ENCODE assay signal across 11 mouse cellular contexts in genomic region chr11:34344310-34344709, GRCm38 (mm10). TPM values are rescaled to one million over a fixed set of nuclear protein-coding genes. Genes with fewer than 3 reads are reported as not detected.
A peak's percentile ranks its signal among the peaks of the same experiment; 100 is the strongest.
DNase-seq lines count a peak whose midpoint lies in the region; ATAC-seq and TF ChIP-seq lines count a peak whose summit lies in the region.
"Had no signal": no experiment of that assay in that cellular context is flagged by ENCODE, and none has a peak within 500 bp of the region (broad histone marks: within the 10 kb centered on the region; RNA-seq: fewer than 3 reads in every experiment).

No protein-coding gene starts in this region.

- H3K4me1 ChIP-seq in heart, embryonic 13.5 days = peaks cover 51% of the 10 kb centered on the region
- H3K4me1 ChIP-seq in forebrain, embryonic 16.5 days (replicated peaks; ENCODE audit: control insufficient read depth, insufficient read depth, low read length) = peaks cover 13% of the 10 kb centered on the region
- H3K4me1 ChIP-seq in neural tube, embryonic 14.5 days (ENCODE audit: control insufficient read depth, insufficient read depth, low read length) = peaks cover 18% of the 10 kb centered on the region
- no peaks in the 10 kb centered on the region for H3K4me1 ChIP-seq in thymus, adult 2 months (replicated peaks; ENCODE audit: control insufficient read depth, insufficient read depth, low read length)

- DNase-seq in heart, adult 11 months = no peak
- DNase-seq in ovary, adult 18-20 months (ENCODE audit: low spot score) = peak; percentile 2
- no peak for DNase-seq in ovary, postnatal 10 days (ENCODE audit: low spot score)
- DNase-seq in thymus, adult 2 months = no peak
- no peak for DNase-seq in testis, postnatal 10 days (ENCODE audit: low spot score)
- DNase-seq: kidney, adult 11 months; lung, embryonic 14.5 days; right cerebral cortex, postnatal 14 days had no signal

- 44% methylated on average over 5 of the region's 5 CpGs for WGBS in heart, embryonic 13.5 days
- WGBS in forebrain, embryonic 16.5 days = 37% methylated on average over 5 of the region's 5 CpGs
- 25% methylated on average over 5 of the region's 5 CpGs for WGBS in neural tube, embryonic 14.5 days
- 94% methylated on average over 5 of the region's 5 CpGs for WGBS in thymus, adult 2 months

- no peaks in the 10 kb centered on the region for H3K36me3 ChIP-seq in heart, embryonic 13.5 days
- H3K36me3 ChIP-seq in forebrain, embryonic 16.5 days (ENCODE audit: control insufficient read depth, insufficient read depth) = no peaks in the 10 kb centered on the region
- H3K36me3 ChIP-seq in neural tube, embryonic 14.5 days (ENCODE audit: control insufficient read depth, insufficient read depth, low read length) = no peaks in the 10 kb centered on the region
- no peaks in the 10 kb centered on the region for H3K36me3 ChIP-seq in thymus, adult 2 months (ENCODE audit: control insufficient read depth, insufficient read depth, low read length)

- H3K9me3 ChIP-seq in heart, embryonic 13.5 days = no peaks in the 10 kb centered on the region
- no peaks in the 10 kb centered on the region for H3K9me3 ChIP-seq in forebrain, embryonic 16.5 days (ENCODE audit: control insufficient read depth, low read length)
- H3K9me3 ChIP-seq in neural tube, embryonic 14.5 days (ENCODE audit: control insufficient read depth, low read length) = no peaks in the 10 kb centered on the region

- no peak overlapping the region for H3K4me2 ChIP-seq in heart, embryonic 13.5 days
- no peak overlapping the region for H3K4me2 ChIP-seq in forebrain, embryonic 16.5 days (ENCODE audit: low read length)
- H3K4me2 ChIP-seq in neural tube, embryonic 14.5 days (ENCODE audit: low read depth, low read length) = no peak overlapping the region
- H3K4me2 ChIP-seq: lung, embryonic 14.5 days had no signal

- TF ChIP-seq CTCF in thymus, adult 2 months (IDR thresholded peaks at IDR 0.05; ENCODE audit: borderline replicate concordance, control insufficient read depth, extremely low read depth, insufficient read depth, low read length, poor library complexity) = no peak

- H3K27me3 ChIP-seq in heart, embryonic 13.5 days (replicated peaks) = no peaks in the 10 kb centered on the region
- no peaks in the 10 kb centered on the region for H3K27me3 ChIP-seq in forebrain, embryonic 16.5 days (replicated peaks; ENCODE audit: control insufficient read depth, insufficient read depth, low read length)
- no peaks in the 10 kb centered on the region for H3K27me3 ChIP-seq in neural tube, embryonic 14.5 days (ENCODE audit: control insufficient read depth, insufficient read depth, low read length)
- H3K27me3 ChIP-seq in thymus, adult 2 months (ENCODE audit: control insufficient read depth, insufficient read depth, low read length) = no peaks in the 10 kb centered on the region

- no peak for TF ChIP-seq POLR2A in thymus, adult 2 months (IDR thresholded peaks at IDR 0.05; ENCODE audit: control insufficient read depth, extremely low read depth, insufficient read depth, low read length, poor library complexity)

- H3K4me3 ChIP-seq in heart, embryonic 13.5 days = no peak overlapping the region
- no peak overlapping the region for H3K4me3 ChIP-seq in forebrain, embryonic 16.5 days (replicated peaks; ENCODE audit: low read length)
- H3K4me3 ChIP-seq in neural tube, embryonic 14.5 days (ENCODE audit: low read depth, low read length) = no peak overlapping the region
- no peak overlapping the region for H3K4me3 ChIP-seq in thymus, adult 2 months (ENCODE audit: control insufficient read depth, insufficient read depth, low read length)

- H3K9ac ChIP-seq in heart, embryonic 13.5 days = no peak overlapping the region
- no peak overlapping the region for H3K9ac ChIP-seq in forebrain, embryonic 16.5 days (replicated peaks; ENCODE audit: low read depth, low read length)
- no peak overlapping the region for H3K9ac ChIP-seq in neural tube, embryonic 14.5 days (replicated peaks; ENCODE audit: low read depth, low read length)
- H3K9ac ChIP-seq: lung, embryonic 14.5 days had no signal

- ATAC-seq in heart, embryonic 13.5 days (ENCODE audit: extremely low read depth, insufficient number of reproducible peaks, low FRiP score, low TSS enrichment) = no peak
- peak; percentile 54 for ATAC-seq in forebrain, embryonic 16.5 days
- peak; percentile 79 for ATAC-seq in neural tube, embryonic 14.5 days (ENCODE audit: low read depth)

- peak overlapping the region; percentile 65 for H3K27ac ChIP-seq in heart, embryonic 13.5 days (replicated peaks)
- no peak overlapping the region for H3K27ac ChIP-seq in forebrain, embryonic 16.5 days (ENCODE audit: low read length)
- H3K27ac ChIP-seq in neural tube, embryonic 14.5 days (ENCODE audit: low read depth, low read length) = peak overlapping the region; percentile 62
- no peak overlapping the region for H3K27ac ChIP-seq in thymus, adult 2 months (ENCODE audit: control insufficient read depth, insufficient read depth, low read length)

RNA-seq across cellular contexts. Expression of gene Fam196b, which starts 29.7 kb away (rescaled TPM):
- 0.13 and 0.20 TPM in 2 replicates for polyA plus RNA-seq in heart, embryonic 13.5 days (2015; fragmentation: Nextera tagmentation; extraction: Ambion mirVana)
- 1.5 and 2.5 TPM in 2 replicates for polyA plus RNA-seq in forebrain, embryonic 16.5 days (2015; fragmentation: Nextera tagmentation; extraction: Ambion mirVana)
- 2.0 and 4.6 TPM in 2 replicates for polyA plus RNA-seq in neural tube, embryonic 14.5 days (2014; fragmentation: Nextera tagmentation; extraction: Ambion mirVana)
- 0.05 and 0.07 TPM in 2 replicates for polyA plus RNA-seq in thymus, adult 2 months (2012; rRNA removed)
- polyA plus RNA-seq: lung, embryonic 14.5 days had no signal

Comparison
In these comparisons a context has a peak if more than half of its experiments do, and no peak if none do; other contexts are left out.
1. H3K27ac ChIP-seq: peak in heart, embryonic 13.5 days (single experiment) and neural tube, embryonic 14.5 days (single experiment); none in forebrain, embryonic 16.5 days (single experiment) and thymus, adult 2 months (single experiment).